Mouse (Mus musculus) CH12.LX (cell line): ENCODE measurements around the gene BC004004. TPM values are rescaled to one million over a fixed set of nuclear protein-coding genes. Genes with fewer than 3 reads are reported as not detected.

Source experiments
- DNase-seq: peaks from one replicate; pipeline ENCODE4 v3.0.0-alpha.2; 2013; ENCODE audit errors: extremely low read depth
- H3K27ac ChIP-seq: 2 replicates; pipeline ENCODE4 v1.5.1; 2012; ENCODE audit warnings: low read depth, mild to moderate bottlenecking, control low read depth, moderate library complexity; ENCODE audit not compliant: insufficient read depth
- H3K27me3 ChIP-seq: replicated peaks from 2 replicates; pipeline ENCODE3; 2012; ENCODE audit warnings: inconsistent platforms
- H3K36me3 ChIP-seq, 2 experiments: replicated peaks in 1 of 2; 2 replicates each; pipeline versions ENCODE3 to v1.6.1; 2012; ENCODE audit warnings: inconsistent platforms in 1 of 2, low read length in 1 of 2, mild to moderate bottlenecking in 1 of 2, mixed read lengths in 1 of 2, moderate library complexity in 1 of 2; ENCODE audit not compliant: control insufficient read depth in 1 of 2, insufficient read depth in 1 of 2
- H3K4me1 ChIP-seq, 2 experiments: 2 replicates each; pipeline ENCODE4 v1.6.1; 2012; ENCODE audit warnings: inconsistent platforms in 1 of 2, moderate library complexity in 1 of 2; ENCODE audit not compliant: insufficient read depth in 2 of 2, control insufficient read depth in 1 of 2
- H3K4me2 ChIP-seq: 2 replicates; pipeline ENCODE4 v1.6.1; 2012; ENCODE audit warnings: low read depth, mild to moderate bottlenecking, control low read depth; ENCODE audit not compliant: poor library complexity, insufficient read depth, severe bottlenecking
- H3K4me3 ChIP-seq, 3 experiments: fragments of 150-350 bp in 1 of 3; sonication (generic) in 1 of 3; replicated peaks in 1 of 3; 2 replicates each; pipeline versions ENCODE3 to v1.5.1; 2011 to 2012; ENCODE audit warnings: low read depth in 2 of 3, low read length in 2 of 3, mild to moderate bottlenecking in 2 of 3, moderate library complexity in 2 of 3, control low read depth in 1 of 3, improper control_type of control experiment in 1 of 3, inconsistent platforms in 1 of 3, mixed read lengths in 1 of 3; ENCODE audit not compliant: poor library complexity in 1 of 3
- H3K79me2 ChIP-seq: replicated peaks from 2 replicates; pipeline ENCODE4 v1.6.1; 2012; ENCODE audit warnings: mild to moderate bottlenecking, moderate library complexity; ENCODE audit not compliant: control insufficient read depth, poor library complexity, insufficient read depth, severe bottlenecking; ENCODE audit errors: extremely low read depth
- H3K9ac ChIP-seq: 2 replicates; pipeline ENCODE4 v1.6.1; 2012; ENCODE audit warnings: low read depth, mild to moderate bottlenecking, control low read depth, moderate library complexity; ENCODE audit not compliant: insufficient read depth
- H3K9me3 ChIP-seq: replicated peaks from 2 replicates; pipeline ENCODE3; 2012; ENCODE audit warnings: low read length, inconsistent platforms, mixed read lengths
- CHD1 ChIP-seq: IDR thresholded peaks from 2 replicates; pipeline ENCODE4 v1.6.1; 2012; ENCODE audit warnings: low read depth, low read length, improper control_type of control experiment, inconsistent platforms
- CHD2 ChIP-seq: IDR thresholded peaks from 2 replicates; pipeline ENCODE4 v1.6.1; 2011; ENCODE audit warnings: low read length, improper control_type of control experiment
- E2F4 ChIP-seq: IDR thresholded peaks from 2 replicates; pipeline ENCODE4 v1.6.1; 2011; ENCODE audit warnings: low read depth, low read length, improper control_type of control experiment; ENCODE audit not compliant: insufficient replicate concordance
- ELF1 ChIP-seq: IDR thresholded peaks from 2 replicates; pipeline ENCODE4 v1.6.1; 2014; ENCODE audit warnings: low read depth, mild to moderate bottlenecking, inconsistent platforms, low read length, improper control_type of control experiment
- ETS1 ChIP-seq: conservative IDR thresholded peaks from 2 replicates; pipeline ENCODE4 v1.6.1; 2012; ENCODE audit warnings: low read depth, mild to moderate bottlenecking, inconsistent platforms, low read length, improper control_type of control experiment, moderate library complexity
- GABPA ChIP-seq: IDR thresholded peaks from 2 replicates; pipeline ENCODE4 v1.6.1; 2012; ENCODE audit warnings: low read depth, low read length, improper control_type of control experiment, inconsistent platforms; ENCODE audit not compliant: insufficient replicate concordance
- JUND ChIP-seq: conservative IDR thresholded peaks from 2 replicates; pipeline ENCODE4 v1.6.1; 2011; ENCODE audit warnings: low read depth, low read length, improper control_type of control experiment
- KAT2A ChIP-seq: IDR thresholded peaks from 2 replicates; pipeline ENCODE4 v1.6.1; 2012; ENCODE audit warnings: low read length, improper control_type of control experiment, inconsistent platforms; ENCODE audit not compliant: insufficient replicate concordance
- MAX ChIP-seq: IDR thresholded peaks from 2 replicates; pipeline ENCODE4 v1.6.1; 2011; ENCODE audit warnings: low read length, improper control_type of control experiment
- MAZ ChIP-seq: IDR thresholded peaks from 2 replicates; pipeline ENCODE4 v1.6.1; 2012; ENCODE audit warnings: low read depth, mild to moderate bottlenecking, inconsistent platforms, low read length, improper control_type of control experiment, moderate library complexity
- MEF2A ChIP-seq: IDR thresholded peaks from 2 replicates; pipeline ENCODE4 v1.6.1; 2014; ENCODE audit warnings: low read depth, mild to moderate bottlenecking, inconsistent platforms, low read length, improper control_type of control experiment, borderline replicate concordance
- NELFE ChIP-seq: IDR thresholded peaks from 2 replicates; pipeline ENCODE4 v1.6.1; 2011; ENCODE audit warnings: low read depth, low read length, improper control_type of control experiment
- PAX5 ChIP-seq: IDR thresholded peaks from 2 replicates; pipeline ENCODE4 v1.6.1; 2012; ENCODE audit warnings: low read length, inconsistent platforms, mixed read lengths
- RAD21 ChIP-seq: IDR thresholded peaks from 2 replicates; pipeline ENCODE4 v1.6.1; 2011; ENCODE audit warnings: low read depth, mild to moderate bottlenecking, low read length, improper control_type of control experiment, moderate library complexity
- RCOR1 ChIP-seq: conservative IDR thresholded peaks from 2 replicates; pipeline ENCODE4 v1.6.1; 2012; ENCODE audit warnings: low read depth, mild to moderate bottlenecking, inconsistent platforms, low read length, improper control_type of control experiment
- TCF12 ChIP-seq: IDR thresholded peaks from 2 replicates; pipeline ENCODE4 v1.6.1; 2014; ENCODE audit warnings: low read depth, mild to moderate bottlenecking, inconsistent platforms, low read length, improper control_type of control experiment
- UBTF ChIP-seq: IDR thresholded peaks from 2 replicates; pipeline ENCODE4 v1.6.1; 2012; ENCODE audit warnings: low read depth, mild to moderate bottlenecking, inconsistent platforms, low read length, improper control_type of control experiment, moderate library complexity
- USF2 ChIP-seq: conservative IDR thresholded peaks from 2 replicates; pipeline ENCODE4 v1.6.1; 2011; ENCODE audit warnings: low read depth, low read length, improper control_type of control experiment
- ZC3H11A ChIP-seq: IDR thresholded peaks from 2 replicates; pipeline ENCODE4 v1.6.1; 2012; ENCODE audit warnings: low read depth, mild to moderate bottlenecking, inconsistent platforms, low read length, improper control_type of control experiment
- ZKSCAN1 ChIP-seq: IDR thresholded peaks from 2 replicates; pipeline ENCODE4 v1.6.1; 2012; ENCODE audit warnings: low read depth, inconsistent platforms, low read length, improper control_type of control experiment, borderline replicate concordance
- ZNF384 ChIP-seq: IDR thresholded peaks from 2 replicates; pipeline ENCODE4 v1.6.1; 2012; ENCODE audit warnings: low read depth, low read length, improper control_type of control experiment, inconsistent platforms
- dilution Hi-C: fragments of 300-500 bp; cut with MboI; formaldehyde crosslinking; loops from 2 replicates; pipeline ENCODE4 v1.14.3; 2020; ENCODE audit warnings: low sequenced_read_pairs; ENCODE audit not compliant: extremely low pct_unique_long_range_greater_than_20kb, extremely low pct_ligation_motif_present
- in situ Hi-C: fragments of 300-500 bp; cut with MboI; formaldehyde crosslinking; loops from 3 replicates; pipeline ENCODE4 v1.14.3; 2019; ENCODE audit warnings: low sequenced_read_pairs, low pct_ligation_motif_present, low pct_unique_long_range_greater_than_20kb, mixed read lengths
- polyA plus RNA-seq: library from polyadenylated mRNA; unstranded; fragments of >175 nt; gene quantifications from 2 replicates; pipeline ENCODE4 v1.2.1, GENCODE M21; 2012; ENCODE audit warnings: low read depth; ENCODE audit not compliant: insufficient read length
- total RNA-seq, 2 experiments: library from RNA; depleted of rRNA; stranded (reverse); fragments of 300-350 nt in 1 of 2; fragments of >200 nt in 1 of 2; gene quantifications; 2 replicates each; pipeline ENCODE4 v1.2.3; 2012 to 2014

BC004004 gene
- total and polyA plus RNA-seq, 3 experiments = 67.9 to 89.1 (median 75.1) TPM

DNA sequence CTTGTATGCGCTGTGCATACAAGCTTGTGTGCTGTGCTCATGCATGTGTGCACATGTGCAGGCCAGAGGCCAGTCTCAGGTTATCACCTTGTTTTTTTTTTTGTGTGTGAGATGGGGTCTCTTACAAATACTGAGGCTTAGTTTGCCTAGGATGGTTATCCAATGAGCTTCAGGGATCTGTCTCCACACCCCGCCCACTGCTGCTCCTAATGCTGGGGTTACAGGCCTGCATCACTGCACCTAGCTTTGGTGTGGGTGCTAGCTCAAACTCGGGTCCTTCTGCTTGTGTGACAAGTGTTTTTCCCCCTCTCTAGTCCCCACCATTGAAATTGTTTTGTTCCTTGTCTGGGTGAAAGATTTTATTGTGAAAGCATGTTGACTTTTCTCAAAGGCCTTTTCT lies 61.6 kb downstream of the BC004004 start:
- in situ Hi-C loops = no loop called here
- no peak overlapping the region for H3K4me2 ChIP-seq
- no peaks in the 10 kb centered on the region for H3K79me2 ChIP-seq
- TF ChIP-seq USF2 = no peak
- no peak for TF ChIP-seq ZNF384
- no peak for TF ChIP-seq PAX5
- no peak for TF ChIP-seq MAZ
- no peak for TF ChIP-seq ELF1
- TF ChIP-seq MEF2A = no peak
- TF ChIP-seq JUND = no peak
- H3K27ac ChIP-seq = no peak overlapping the region
- no peak overlapping the region for H3K9ac ChIP-seq
- H3K9me3 ChIP-seq = no peaks in the 10 kb centered on the region
- peaks cover 0 to 14% of the 10 kb centered on the region in 2 experiments; a peak in 2 of 4 replicates for H3K4me1 ChIP-seq
- H3K4me3 ChIP-seq = no peak overlapping the region
- H3K27me3 ChIP-seq = no peaks in the 10 kb centered on the region
- no peak for DNase-seq
- peaks cover 44 to 53% of the 10 kb centered on the region in 2 experiments for H3K36me3 ChIP-seq
- dilution Hi-C loops = no loop called here

DNA sequence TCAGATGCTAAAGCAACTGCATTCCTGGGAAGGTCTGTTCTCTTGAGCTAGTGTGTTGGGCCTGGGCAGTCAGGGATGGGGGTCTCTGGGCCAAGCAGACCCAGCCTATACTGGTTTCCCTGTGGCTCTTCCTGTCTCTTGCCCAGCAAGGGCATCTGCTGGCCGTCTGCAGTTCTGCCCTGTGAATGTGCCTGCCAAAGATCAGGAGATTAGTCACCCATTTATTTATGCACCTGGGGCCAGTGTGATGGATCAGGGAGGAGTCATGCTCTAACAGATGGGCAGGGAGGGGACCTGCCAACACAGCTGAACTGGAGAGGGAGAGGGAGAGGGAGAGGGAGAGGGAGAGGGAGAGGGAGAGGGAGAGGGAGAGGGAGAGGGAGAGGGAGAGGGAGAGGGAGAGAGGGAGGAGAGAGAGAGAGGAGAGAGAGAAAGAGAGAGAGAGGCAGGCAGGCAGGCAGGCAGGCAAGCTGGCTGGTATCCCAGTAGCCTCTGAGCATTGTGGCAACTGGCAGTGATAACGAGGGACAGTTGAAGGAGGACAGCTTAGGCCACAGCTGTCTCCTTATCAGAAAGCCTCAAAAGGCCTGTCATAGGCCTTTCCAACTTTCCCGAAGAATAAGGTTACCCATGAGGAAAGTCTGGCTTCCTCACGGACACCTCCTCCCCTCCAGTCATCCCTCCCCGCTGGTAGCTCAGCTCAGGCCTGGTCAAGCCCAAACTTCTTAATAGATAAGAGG lies 62.3 kb downstream of the BC004004 start:
- in situ Hi-C loops = no loop called here
- Histone ChIP-seq H3K4me2 (no peak overlapping the region), H3K4me3 (no peak overlapping the region), H3K36me3 (peaks cover 48 to 59% of the 10 kb centered on the region in 2 experiments), H3K9ac (no peak overlapping the region), H3K27ac (no peak overlapping the region), H3K79me2 (no peaks in the 10 kb centered on the region), H3K4me1 (peaks cover 0 to 10% of the 10 kb centered on the region in 2 experiments; a peak in 2 of 4 replicates), H3K9me3 (no peaks in the 10 kb centered on the region), H3K27me3 (no peaks in the 10 kb centered on the region)
- no peak for DNase-seq
- no peak for TF ChIP-seq TCF12
- no peak for TF ChIP-seq KAT2A
- no peak for TF ChIP-seq ZC3H11A
- no peak for TF ChIP-seq RCOR1
- no peak for TF ChIP-seq MAX
- no peak for TF ChIP-seq ETS1
- no peak for TF ChIP-seq UBTF
- TF ChIP-seq E2F4 = no peak
- TF ChIP-seq ZKSCAN1 = no peak
- TF ChIP-seq CHD1 = no peak
- TF ChIP-seq GABPA = no peak
- TF ChIP-seq USF2 = no peak
- no peak for TF ChIP-seq JUND
- no peak for TF ChIP-seq NELFE
- no peak for TF ChIP-seq CHD2
- TF ChIP-seq PAX5 = no peak
- TF ChIP-seq RAD21 = no peak
- no peak for TF ChIP-seq ZNF384
- dilution Hi-C loops = no loop called here
